Comparison of ENCODE assay signal across 9 mouse cellular contexts in genomic region chr9:100581543-100582492, GRCm38 (mm10). TPM values are rescaled to one million over a fixed set of nuclear protein-coding genes. Genes with fewer than 3 reads are reported as not detected.
DNase-seq lines count a peak whose midpoint lies in the region; ATAC-seq and TF ChIP-seq lines count a peak whose summit lies in the region.
"Had no signal": no experiment of that assay in that cellular context is flagged by ENCODE, and none has a peak within 500 bp of the region (broad histone marks: within the 10 kb centered on the region; RNA-seq: fewer than 3 reads in every experiment).

No protein-coding gene starts in this region.

- peak overlapping the region; percentile 2; the same call in 1 of the 2 replicates for H3K4me3 ChIP-seq in forebrain, embryonic 10.5 days
- no peak overlapping the region for H3K4me3 ChIP-seq in forebrain, postnatal 0 days (ENCODE audit: low read depth, low read length)
- H3K4me3 ChIP-seq in embryonic facial prominence, embryonic 10.5 days, result no peak overlapping the region
- no peak overlapping the region for H3K4me3 ChIP-seq in limb, embryonic 11.5 days (ENCODE audit: low read depth, low read length)
- H3K4me3 ChIP-seq in small intestine, adult 2 months (ENCODE audit: low read depth, low read length), result no peak overlapping the region
- H3K4me3 ChIP-seq: erythroblast, embryonic 14.5 days had no signal

- intact Hi-C loops in gastrocnemius, postnatal 36 days (cut with DNase I), result no loop called here

- ATAC-seq in forebrain, postnatal 0 days, result no peak
- ATAC-seq in limb, embryonic 11.5 days (ENCODE audit: insufficient number of reproducible peaks, low FRiP score, low TSS enrichment, low read depth), result peak; percentile 70

- peak overlapping the region; percentile 72 for H3K27ac ChIP-seq in forebrain, embryonic 10.5 days
- H3K27ac ChIP-seq in forebrain, postnatal 0 days (ENCODE audit: low read depth, low read length), result no peak overlapping the region
- H3K27ac ChIP-seq in embryonic facial prominence, embryonic 10.5 days (replicated peaks), result 0 out of 2 replicates have a peak overlapping the region, but pooled peaks have one; percentile 35
- H3K27ac ChIP-seq in limb, embryonic 11.5 days (replicated peaks; ENCODE audit: low read depth, low read length), result no peak overlapping the region
- peak overlapping the region; percentile 66 for H3K27ac ChIP-seq in small intestine, adult 2 months (ENCODE audit: insufficient read depth, low read depth, low read length)

- H3K27me3 ChIP-seq in forebrain, embryonic 10.5 days (ENCODE audit: poor library complexity, severe bottlenecking), result peaks cover 12% of the 10 kb centered on the region; the same call in 1 of the 2 replicates
- H3K27me3 ChIP-seq in forebrain, postnatal 0 days (ENCODE audit: insufficient read depth, low read length), result no peaks in the 10 kb centered on the region; the same call in none of the 2 replicates
- 0 out of 2 replicates have a peak, but pooled peaks cover 3% of the 10 kb centered on the region for H3K27me3 ChIP-seq in embryonic facial prominence, embryonic 10.5 days (replicated peaks; ENCODE audit: low read depth, poor library complexity, severe bottlenecking)
- H3K27me3 ChIP-seq in limb, embryonic 11.5 days (ENCODE audit: control insufficient read depth, insufficient read depth, low read length), result no peaks in the 10 kb centered on the region
- no peaks in the 10 kb centered on the region for H3K27me3 ChIP-seq in small intestine, adult 2 months (ENCODE audit: control insufficient read depth, insufficient read depth, low read length)

- no peak for TF ChIP-seq POLR2A in small intestine, adult 2 months (IDR thresholded peaks at IDR 0.05; ENCODE audit: low read depth, low read length)

- no peaks in the 10 kb centered on the region for H3K9me3 ChIP-seq in forebrain, embryonic 10.5 days
- no peaks in the 10 kb centered on the region for H3K9me3 ChIP-seq in forebrain, postnatal 0 days (ENCODE audit: low read length)
- H3K9me3 ChIP-seq in embryonic facial prominence, embryonic 10.5 days, result no peaks in the 10 kb centered on the region
- no peaks in the 10 kb centered on the region for H3K9me3 ChIP-seq in limb, embryonic 11.5 days (ENCODE audit: control insufficient read depth, low read length)

- 31% methylated on average over 13 of the region's 13 CpGs for WGBS in forebrain, embryonic 10.5 days
- 25% methylated on average over 13 of the region's 13 CpGs for WGBS in forebrain, postnatal 0 days
- 35% methylated on average over 13 of the region's 13 CpGs for WGBS in embryonic facial prominence, embryonic 10.5 days
- WGBS in limb, embryonic 11.5 days, result 47% methylated on average over 13 of the region's 13 CpGs
- 23% methylated on average over 13 of the region's 13 CpGs for WGBS in small intestine, adult 2 months

- no peak for TF ChIP-seq CTCF in forebrain, postnatal 0 days (IDR thresholded peaks at IDR 0.05; ENCODE audit: low read depth)
- TF ChIP-seq CTCF in small intestine, adult 2 months (IDR thresholded peaks at IDR 0.05; ENCODE audit: extremely low read depth, insufficient read length, insufficient replicate concordance, low read depth, low read length), result no peak

- no peak overlapping the region for H3K9ac ChIP-seq in forebrain, postnatal 0 days
- H3K9ac ChIP-seq in limb, embryonic 11.5 days (ENCODE audit: low read length), result no peak overlapping the region

- no peaks in the 10 kb centered on the region for H3K36me3 ChIP-seq in forebrain, embryonic 10.5 days (replicated peaks)
- no peaks in the 10 kb centered on the region for H3K36me3 ChIP-seq in forebrain, postnatal 0 days (ENCODE audit: insufficient read depth)
- H3K36me3 ChIP-seq in embryonic facial prominence, embryonic 10.5 days (replicated peaks), result no peaks in the 10 kb centered on the region
- H3K36me3 ChIP-seq in limb, embryonic 11.5 days (ENCODE audit: control insufficient read depth, insufficient read depth, low read length), result no peaks in the 10 kb centered on the region
- no peaks in the 10 kb centered on the region for H3K36me3 ChIP-seq in small intestine, adult 2 months (ENCODE audit: control insufficient read depth, insufficient read depth, low read length)

- no peak overlapping the region for H3K4me2 ChIP-seq in forebrain, postnatal 0 days (ENCODE audit: low read depth)
- H3K4me2 ChIP-seq in limb, embryonic 11.5 days (ENCODE audit: low read depth, severe bottlenecking), result no peak overlapping the region

- peaks cover 57% of the 10 kb centered on the region for H3K4me1 ChIP-seq in forebrain, embryonic 10.5 days
- no peaks in the 10 kb centered on the region for H3K4me1 ChIP-seq in forebrain, postnatal 0 days (ENCODE audit: insufficient read depth)
- H3K4me1 ChIP-seq in embryonic facial prominence, embryonic 10.5 days, result peaks cover 21% of the 10 kb centered on the region
- peaks cover 4% of the 10 kb centered on the region; the same call in 1 of the 2 replicates for H3K4me1 ChIP-seq in limb, embryonic 11.5 days (ENCODE audit: control insufficient read depth, insufficient read depth, low read length)
- peaks cover 13% of the 10 kb centered on the region for H3K4me1 ChIP-seq in small intestine, adult 2 months (ENCODE audit: control insufficient read depth, insufficient read depth, insufficient read length, low read length)

- peak; percentile 58 for DNase-seq in forebrain, embryonic 10.5 days (ENCODE audit: extremely low spot score, low spot score)
- no peak for DNase-seq in forebrain, postnatal 0 days
- peak; percentile 21 for DNase-seq in embryonic facial prominence, embryonic 10.5 days (ENCODE audit: low spot score)
- peak; percentile 75 for DNase-seq in heart, postnatal 4 days
- peak; percentile 56 for DNase-seq in limb, embryonic 11.5 days (ENCODE audit: low spot score)
- no peak for DNase-seq in gastrocnemius, postnatal 36 days
- no peak for DNase-seq in left cerebral cortex, adult 11 months (ENCODE audit: low spot score)

RNA-seq across cellular contexts. Expression of gene Slc35g2, which starts 10.9 kb away (rescaled TPM):
- polyA plus RNA-seq in forebrain, embryonic 10.5 days (2016; fragmentation: Nextera tagmentation; extraction: Ambion mirVana), result 4.8 and 6.7 TPM in 2 replicates
- 9.4 and 13.5 TPM in 2 replicates for total RNA-seq in forebrain, postnatal 0 days (2014; rRNA removed)
- 5.6 and 10.5 TPM in 2 replicates for polyA plus RNA-seq in forebrain, postnatal 0 days (2015; fragmentation: Nextera tagmentation; extraction: Ambion mirVana)
- 2.5 and 2.9 TPM in 2 replicates for polyA plus RNA-seq in embryonic facial prominence, embryonic 10.5 days (2016; fragmentation: Nextera tagmentation; extraction: Ambion mirVana)
- total RNA-seq in heart, postnatal 4 days (2021), result 10 to 100 TPM in 1 of 2 experiments, 1 to 10 TPM in 1; 9.0 to 10.3 TPM
- 1.8 and 2.8 TPM in 2 replicates for polyA plus RNA-seq in limb, embryonic 11.5 days (2014; fragmentation: Nextera tagmentation; extraction: Ambion mirVana)
- 0.42 and 0.47 TPM in 2 replicates for polyA plus RNA-seq in small intestine, adult 2 months (2012; rRNA removed)
- under 1 TPM; 0.27 to 0.64 TPM for total RNA-seq in gastrocnemius, postnatal 36 days (2021)
- polyA plus RNA-seq: erythroblast, embryonic 14.5 days had no signal

RNA-seq across cellular contexts. Expression of gene Stag1, which starts 15.8 kb away (rescaled TPM):
- 52.3 and 53.9 TPM in 2 replicates for polyA plus RNA-seq in forebrain, embryonic 10.5 days (2016; fragmentation: Nextera tagmentation; extraction: Ambion mirVana)
- total RNA-seq in forebrain, postnatal 0 days (2014; rRNA removed), result 51.1 and 65.1 TPM in 2 replicates
- 22.4 and 22.9 TPM in 2 replicates for polyA plus RNA-seq in forebrain, postnatal 0 days (2015; fragmentation: Nextera tagmentation; extraction: Ambion mirVana)
- polyA plus RNA-seq in embryonic facial prominence, embryonic 10.5 days (2016; fragmentation: Nextera tagmentation; extraction: Ambion mirVana), result 60.1 and 61.2 TPM in 2 replicates
- 10 to 100 TPM; 52.3 to 56.4 TPM for total RNA-seq in heart, postnatal 4 days (2021)
- polyA plus RNA-seq in limb, embryonic 11.5 days (2014; fragmentation: Nextera tagmentation; extraction: Ambion mirVana), result 57.5 and 59.0 TPM in 2 replicates
- 0.89 and 0.96 TPM in 2 replicates for polyA plus RNA-seq in small intestine, adult 2 months (2012; rRNA removed)
- 10 to 100 TPM; 17.8 to 24.4 TPM for total RNA-seq in gastrocnemius, postnatal 36 days (2021)

RNA-seq across cellular contexts. Expression of gene Nck1, which starts 35.9 kb away (rescaled TPM):
- polyA plus RNA-seq in forebrain, embryonic 10.5 days (2016; fragmentation: Nextera tagmentation; extraction: Ambion mirVana), result 65.6 and 70.0 TPM in 2 replicates
- total RNA-seq in forebrain, postnatal 0 days (2014; rRNA removed), result 14.7 and 19.5 TPM in 2 replicates
- polyA plus RNA-seq in forebrain, postnatal 0 days (2015; fragmentation: Nextera tagmentation; extraction: Ambion mirVana), result 24.4 and 28.0 TPM in 2 replicates
- 61.4 and 62.0 TPM in 2 replicates for polyA plus RNA-seq in embryonic facial prominence, embryonic 10.5 days (2016; fragmentation: Nextera tagmentation; extraction: Ambion mirVana)
- total RNA-seq in heart, postnatal 4 days (2021), result 10 to 100 TPM; 41.7 to 52.3 TPM
- polyA plus RNA-seq in limb, embryonic 11.5 days (2014; fragmentation: Nextera tagmentation; extraction: Ambion mirVana), result 76.9 and 80.6 TPM in 2 replicates
- polyA plus RNA-seq in small intestine, adult 2 months (2012; rRNA removed), result 0.19 and 0.71 TPM in 2 replicates
- 10 to 100 TPM; 26.3 to 27.3 TPM for total RNA-seq in gastrocnemius, postnatal 36 days (2021)

Comparison
In these comparisons a context has a peak if more than half of its experiments do, and no peak if none do; other contexts are left out.
1. DNase-seq: peak in forebrain, embryonic 10.5 days (single experiment), embryonic facial prominence, embryonic 10.5 days (single experiment), heart, postnatal 4 days (single experiment) and limb, embryonic 11.5 days (single experiment); none in forebrain, postnatal 0 days (single experiment), gastrocnemius, postnatal 36 days (0 of 2) and left cerebral cortex, adult 11 months (single experiment).
2. H3K27ac ChIP-seq: peak in forebrain, embryonic 10.5 days (single experiment), embryonic facial prominence, embryonic 10.5 days (single experiment) and small intestine, adult 2 months (single experiment); none in forebrain, postnatal 0 days (single experiment) and limb, embryonic 11.5 days (single experiment).
3. RNA of gene Stag1, which starts 15.8 kb away (polyA plus RNA-seq): 60.1 to 61.2 TPM in embryonic facial prominence, embryonic 10.5 days, 57.5 to 59.0 TPM in limb, embryonic 11.5 days, 52.3 to 53.9 TPM in forebrain, embryonic 10.5 days and 22.4 to 22.9 TPM in forebrain, postnatal 0 days; 0.89 to 0.96 TPM in small intestine, adult 2 months; every median in the first group is over 10 times any median in the second.
4. RNA of gene Nck1, which starts 35.9 kb away (polyA plus RNA-seq): 76.9 to 80.6 TPM in limb, embryonic 11.5 days, 65.6 to 70.0 TPM in forebrain, embryonic 10.5 days, 61.4 to 62.0 TPM in embryonic facial prominence, embryonic 10.5 days and 24.4 to 28.0 TPM in forebrain, postnatal 0 days; 0.19 to 0.71 TPM in small intestine, adult 2 months; every median in the first group is over 10 times any median in the second.